Mouse (Mus musculus) liver, embryonic 15.5 days (tissue): ENCODE measurements at regions not wholly inside any gene's neighbourhood (a gene's known extent, or its start where the extent isn't known, plus 50 kb on each side); places are given as distances from the start of the nearest gene placed in this dataset.

ENCODE experiments used
- ATAC-seq: fragments of 200-750 bp; cut with Nextera tagmentation; 2 replicates; pipeline ENCODE4 v1.8.0; 2017; ENCODE audit warnings: moderate number of reproducible peaks, mild to moderate bottlenecking, moderate library complexity; ENCODE audit not compliant: insufficient read depth
- H3K27ac ChIP-seq: fragments of 300-500 bp; sonication (generic); replicated peaks from 2 replicates; pipeline ENCODE4 v1.5.1; 2015; ENCODE audit warnings: mild to moderate bottlenecking, inconsistent platforms
- H3K27me3 ChIP-seq: fragments of 300-500 bp; sonication (generic); 2 replicates; pipeline ENCODE4 v1.6.1; 2015; ENCODE audit warnings: mild to moderate bottlenecking, inconsistent platforms
- H3K36me3 ChIP-seq: fragments of 300-500 bp; sonication (generic); replicated peaks from 2 replicates; pipeline ENCODE4 v1.6.1; 2015; ENCODE audit warnings: moderate library complexity, mild to moderate bottlenecking, inconsistent platforms
- H3K4me1 ChIP-seq: fragments of 300-500 bp; sonication (generic); replicated peaks from 2 replicates; pipeline ENCODE4 v1.6.1; 2015; ENCODE audit warnings: inconsistent platforms
- H3K4me2 ChIP-seq: fragments of 300-500 bp; sonication (generic); 2 replicates; pipeline ENCODE4 v1.6.1; 2015; ENCODE audit warnings: moderate library complexity, mild to moderate bottlenecking, inconsistent platforms
- H3K4me3 ChIP-seq: fragments of 300-500 bp; sonication (generic); replicated peaks from 2 replicates; pipeline ENCODE4 v1.5.1; 2015; ENCODE audit warnings: mild to moderate bottlenecking, inconsistent platforms
- H3K9ac ChIP-seq: fragments of 300-500 bp; sonication (generic); 2 replicates; pipeline ENCODE4 v1.6.1; 2015; ENCODE audit warnings: moderate library complexity, mild to moderate bottlenecking, inconsistent platforms
- H3K9me3 ChIP-seq: fragments of 300-500 bp; sonication (generic); replicated peaks from 2 replicates; pipeline ENCODE4 v1.6.1; 2016; ENCODE audit warnings: inconsistent platforms
- WGBS: fragments of 180-500 bp; shearing (Covaris S2); methylation state at CpG from one replicate; pipeline ENCODE4 v1.1.7; 2015; ENCODE audit warnings: mixed read lengths; ENCODE audit not compliant: insufficient replicate concordance; 5-methylcytosine and 5-hydroxymethylcytosine counted together

- no peak overlapping the region for H3K27ac ChIP-seq
- H3K4me3 ChIP-seq: no peak overlapping the region
- no peaks in the 10 kb centered on the region for H3K4me1 ChIP-seq
- H3K4me2 ChIP-seq: no peak overlapping the region
- H3K36me3 ChIP-seq: no peaks in the 10 kb centered on the region
- H3K9me3 ChIP-seq: no peaks in the 10 kb centered on the region
- ATAC-seq: no peak
- H3K27me3 ChIP-seq: no peaks in the 10 kb centered on the region
- no peak overlapping the region for H3K9ac ChIP-seq
Measured at GRCm38 (mm10) chr4:53915326-53915725, 89.5 kb downstream of the Tmem38b start.

GRCm38 (mm10) chr4:53919188-53919587, 93.3 kb downstream of the Tmem38b start:
- Histone ChIP-seq H3K27ac (no peak overlapping the region), H3K4me1 (no peaks in the 10 kb centered on the region), H3K4me3 (no peak overlapping the region), H3K4me2 (no peak overlapping the region), H3K9ac (no peak overlapping the region), H3K36me3 (no peaks in the 10 kb centered on the region), H3K9me3 (no peaks in the 10 kb centered on the region), H3K27me3 (no peaks in the 10 kb centered on the region)
- no peak for ATAC-seq

- H3K4me3 ChIP-seq: no peak overlapping the region
- no peak overlapping the region for H3K4me2 ChIP-seq
- no peaks in the 10 kb centered on the region for H3K9me3 ChIP-seq
- no peaks in the 10 kb centered on the region for H3K27me3 ChIP-seq
- no peaks in the 10 kb centered on the region for H3K4me1 ChIP-seq
- no peak overlapping the region for H3K9ac ChIP-seq
- WGBS: 11% methylated on average over 2 of the region's 2 CpGs
- no peak overlapping the region for H3K27ac ChIP-seq
- ATAC-seq: no peak
- no peaks in the 10 kb centered on the region for H3K36me3 ChIP-seq
Measured at GRCm38 (mm10) chr4:53920587-53920986, 94.7 kb downstream of the Tmem38b start.

GRCm38 (mm10) chr4:53931068-53931467, 105.2 kb downstream of the Tmem38b start:
- no peak overlapping the region for H3K27ac ChIP-seq
- H3K4me3 ChIP-seq: no peak overlapping the region
- H3K9me3 ChIP-seq: no peaks in the 10 kb centered on the region
- H3K4me2 ChIP-seq: no peak overlapping the region
- no peak overlapping the region for H3K9ac ChIP-seq
- H3K36me3 ChIP-seq: no peaks in the 10 kb centered on the region
- no peak for ATAC-seq
- H3K4me1 ChIP-seq: 0 out of 2 replicates have a peak, but pooled peaks cover 4% of the 10 kb centered on the region
- WGBS: 69% methylated on average over 3 of the region's 3 CpGs
- no peaks in the 10 kb centered on the region for H3K27me3 ChIP-seq

GRCm38 (mm10) chr4:53931499-53931898, 105.7 kb downstream of the Tmem38b start:
- no peak overlapping the region for H3K9ac ChIP-seq
- no peak overlapping the region for H3K4me3 ChIP-seq
- peak overlapping the region; percentile 45 for H3K4me2 ChIP-seq

GRCm38 (mm10) chr4:53935306-53935705, 109.5 kb downstream of the Tmem38b start:
- ATAC-seq: no peak; the same call in 1 of the 2 replicates
- no peaks in the 10 kb centered on the region for H3K9me3 ChIP-seq

More at GRCm38 (mm10) chr4:53931499-53931898, 105.7 kb downstream of the Tmem38b start:
- H3K27ac ChIP-seq: no peak overlapping the region
- ATAC-seq: no peak
- 0 out of 2 replicates have a peak, but pooled peaks cover 4% of the 10 kb centered on the region for H3K4me1 ChIP-seq
- H3K9me3 ChIP-seq: no peaks in the 10 kb centered on the region
- no peaks in the 10 kb centered on the region for H3K27me3 ChIP-seq
- H3K36me3 ChIP-seq: no peaks in the 10 kb centered on the region
- WGBS: 9% methylated on average over 10 of the region's 10 CpGs

GRCm38 (mm10) chr4:53948736-53949135, 122.9 kb downstream of the Tmem38b start:
- no peaks in the 10 kb centered on the region for H3K9me3 ChIP-seq
- no peaks in the 10 kb centered on the region for H3K4me1 ChIP-seq
- H3K27ac ChIP-seq: no peak overlapping the region
- H3K4me2 ChIP-seq: no peak overlapping the region
- no peak overlapping the region for H3K4me3 ChIP-seq
- ATAC-seq: no peak
- no peak overlapping the region for H3K9ac ChIP-seq
- H3K36me3 ChIP-seq: no peaks in the 10 kb centered on the region
- WGBS: 67% methylated on average over 7 of the region's 7 CpGs
- no peaks in the 10 kb centered on the region for H3K27me3 ChIP-seq

More at GRCm38 (mm10) chr4:53935306-53935705, 109.5 kb downstream of the Tmem38b start:
- H3K9ac ChIP-seq: no peak overlapping the region
- H3K27me3 ChIP-seq: no peaks in the 10 kb centered on the region
- 0 out of 2 replicates have a peak, but pooled peaks cover 4% of the 10 kb centered on the region for H3K4me1 ChIP-seq
- H3K4me3 ChIP-seq: no peak overlapping the region
- 12% methylated on average over 5 of the region's 5 CpGs for WGBS
- H3K36me3 ChIP-seq: no peaks in the 10 kb centered on the region
- H3K27ac ChIP-seq: no peak overlapping the region
- no peak overlapping the region for H3K4me2 ChIP-seq

GRCm38 (mm10) chr4:53949164-53949563, 123.3 kb downstream of the Tmem38b start:
- Histone ChIP-seq H3K9me3 (no peaks in the 10 kb centered on the region), H3K36me3 (no peaks in the 10 kb centered on the region), H3K4me1 (no peaks in the 10 kb centered on the region), H3K27ac (no peak overlapping the region), H3K27me3 (no peaks in the 10 kb centered on the region), H3K4me2 (no peak overlapping the region), H3K9ac (no peak overlapping the region), H3K4me3 (no peak overlapping the region)
- WGBS: 58% methylated on average over 3 of the region's 3 CpGs
- no peak for ATAC-seq

- WGBS: 50% methylated on average over 6 of the region's 6 CpGs
Measured at GRCm38 (mm10) chr4:53950496-53950895, 124.7 kb downstream of the Tmem38b start.

GRCm38 (mm10) chr4:53951003-53951733, 125.3 kb downstream of the Tmem38b start:
- Histone ChIP-seq H3K36me3 (no peaks in the 10 kb centered on the region), H3K9ac (no peak overlapping the region), H3K9me3 (no peaks in the 10 kb centered on the region), H3K27me3 (no peaks in the 10 kb centered on the region), H3K4me2 (no peak overlapping the region), H3K27ac (no peak overlapping the region), H3K4me3 (no peak overlapping the region), H3K4me1 (no peaks in the 10 kb centered on the region)
- ATAC-seq: no peak
- WGBS: 15% methylated on average over 3 of the region's 3 CpGs

More at GRCm38 (mm10) chr4:53950496-53950895, 124.7 kb downstream of the Tmem38b start:
- Histone ChIP-seq H3K4me3 (no peak overlapping the region), H3K27ac (no peak overlapping the region), H3K9me3 (no peaks in the 10 kb centered on the region), H3K4me2 (no peak overlapping the region), H3K36me3 (no peaks in the 10 kb centered on the region), H3K4me1 (no peaks in the 10 kb centered on the region), H3K27me3 (no peaks in the 10 kb centered on the region), H3K9ac (no peak overlapping the region)
- no peak for ATAC-seq

GRCm38 (mm10) chr4:53951734-53952109, 125.9 kb downstream of the Tmem38b start:
- no peaks in the 10 kb centered on the region for H3K9me3 ChIP-seq
- H3K27me3 ChIP-seq: no peaks in the 10 kb centered on the region
- ATAC-seq: no peak
- H3K36me3 ChIP-seq: no peaks in the 10 kb centered on the region
- no peaks in the 10 kb centered on the region for H3K4me1 ChIP-seq
- H3K27ac ChIP-seq: no peak overlapping the region
- WGBS: 53% methylated on average over 5 of the region's 5 CpGs
- H3K4me3 ChIP-seq: no peak overlapping the region
- H3K9ac ChIP-seq: no peak overlapping the region
- no peak overlapping the region for H3K4me2 ChIP-seq

- WGBS: 33% methylated on average over 3 of the region's 3 CpGs
- Histone ChIP-seq H3K9me3 (no peaks in the 10 kb centered on the region), H3K9ac (no peak overlapping the region), H3K27me3 (no peaks in the 10 kb centered on the region), H3K36me3 (no peaks in the 10 kb centered on the region), H3K27ac (no peak overlapping the region), H3K4me2 (no peak overlapping the region), H3K4me3 (no peak overlapping the region), H3K4me1 (no peaks in the 10 kb centered on the region)
- ATAC-seq: no peak
Measured at GRCm38 (mm10) chr4:53952288-53952687, 126.4 kb downstream of the Tmem38b start.
